Mouse (Mus musculus) kidney, postnatal 36 days (tissue): ENCODE results near the gene Slc28a2.
"Not testable (repeated sequence)": the region's sequence is repeated elsewhere in the genome, so short reads cannot be mapped to it uniquely, and the experiment has no call there.

Experiments
- DNase-seq, 2 experiments: peaks; one replicate each; pipeline ENCODE4 v3.0.0; 2021 to 2022; ENCODE audit warnings: mixed read lengths in 2 of 2

Gene Slc28a2

GRCm38 (mm10) chr2:122469221-122469620 lies 42.9 kb downstream of the Slc28a2 start:
- no peak for DNase-seq

GRCm38 (mm10) chr2:122476585-122476984 lies 50.3 kb downstream of the Slc28a2 start:
- no peak for DNase-seq

DNA sequence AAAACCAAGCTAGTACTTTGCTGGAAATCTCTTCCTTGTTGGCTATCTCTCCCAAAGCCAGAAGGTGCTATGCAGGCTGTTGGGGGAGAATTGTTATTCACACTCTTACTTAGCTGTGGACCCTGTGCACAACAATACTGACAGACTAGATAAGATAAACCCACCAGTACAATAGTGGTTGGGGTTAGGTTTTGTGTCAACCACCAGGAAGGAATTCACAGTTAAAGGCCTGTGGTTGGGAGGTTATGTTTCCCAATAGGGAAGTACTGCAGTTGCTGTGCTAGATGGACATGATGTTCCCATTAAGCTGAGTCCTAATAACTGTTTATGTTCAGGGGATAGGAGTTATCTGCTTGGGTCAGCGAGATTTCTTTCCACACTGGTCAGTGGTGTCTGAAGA lies 57.5 kb downstream of the Slc28a2 start:
- DNase-seq: not testable (repeated sequence)

DNA sequence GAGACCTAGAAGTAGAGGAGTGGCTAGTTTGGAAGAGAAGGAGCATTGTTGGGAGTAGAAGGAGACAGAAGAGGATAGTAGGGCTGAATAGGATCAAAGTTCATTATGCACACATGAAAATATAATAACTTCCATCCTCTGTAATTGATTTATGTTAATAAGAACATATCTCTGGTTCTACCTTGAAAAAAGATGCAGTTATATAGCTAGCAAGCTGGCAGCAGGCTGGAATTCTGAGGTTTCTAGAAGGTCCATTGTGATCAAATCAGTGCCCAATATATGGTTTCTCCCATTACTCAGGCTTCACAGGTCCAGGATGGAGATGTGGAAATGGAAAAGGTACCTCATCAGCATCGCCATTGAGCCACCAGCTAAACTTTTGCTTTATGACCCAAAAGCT lies 58.4 kb downstream of the Slc28a2 start, which contains the start of gene Gm14085:
Gene Gm14085 (plus strand): TSS at position 301 of the 400 bp plus-strand sequence.
- no peak for DNase-seq

DNA sequence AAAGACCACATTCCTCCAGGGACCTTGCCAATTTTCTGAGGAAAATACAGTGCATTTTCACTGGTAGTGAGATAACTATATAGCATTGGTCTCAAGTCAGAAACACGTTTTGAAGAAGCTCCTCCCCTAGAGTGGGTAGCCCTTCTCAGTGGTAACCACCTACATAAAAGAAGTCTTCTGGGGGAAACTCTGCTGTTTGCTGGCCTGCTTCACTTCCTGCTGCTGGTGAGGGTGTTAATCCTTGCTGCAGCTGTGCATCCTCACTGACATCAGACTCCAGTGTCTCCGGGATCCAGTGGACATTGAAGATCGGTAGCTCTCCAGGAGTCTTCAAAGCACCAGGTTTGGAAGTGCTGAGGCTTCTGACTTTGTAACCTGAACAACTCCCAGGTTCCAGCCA lies 59.4 kb downstream of the Slc28a2 start:
- not testable (repeated sequence) for DNase-seq

DNA sequence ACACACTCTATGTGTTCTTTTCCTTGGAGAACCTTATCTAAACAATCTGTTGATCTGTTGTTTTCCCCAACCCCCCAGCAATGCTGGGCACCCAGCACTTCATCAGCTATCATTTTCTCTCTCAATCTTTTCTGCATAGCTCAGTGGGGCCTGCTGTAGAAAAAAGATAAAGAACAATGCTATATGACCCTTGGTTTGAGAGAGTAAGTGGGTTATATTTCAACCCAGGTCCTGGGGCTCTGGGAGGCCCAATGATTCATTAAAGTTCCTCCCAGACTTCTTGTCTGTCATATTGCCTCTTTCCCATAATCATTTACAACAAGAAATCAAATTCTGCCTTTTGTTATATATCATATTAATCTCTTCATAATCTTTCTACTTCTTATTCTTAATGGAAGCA lies 59.8 kb downstream of the Slc28a2 start:
- not testable (repeated sequence) for DNase-seq

DNA sequence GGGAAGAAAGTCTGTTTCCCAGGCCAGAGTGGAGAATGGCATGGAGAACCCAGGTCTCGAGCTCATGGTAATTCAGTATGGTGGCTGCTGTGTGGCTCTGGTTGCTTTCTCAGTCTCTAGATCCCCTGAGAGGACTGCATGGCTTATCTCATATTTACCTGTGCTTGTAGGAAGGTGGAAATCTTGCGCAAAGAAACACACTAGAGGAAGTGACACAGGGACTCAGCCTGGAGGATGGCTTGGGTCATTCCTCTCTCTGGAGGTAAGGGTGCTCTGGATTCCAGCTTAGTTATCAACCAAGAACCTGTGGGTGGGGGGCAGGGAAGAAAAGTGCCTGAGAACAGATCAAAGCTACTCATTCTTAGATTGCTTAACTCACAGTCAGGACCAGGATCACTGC lies 60.4 kb downstream of the Slc28a2 start:
- no peak for DNase-seq
